Mouse (Mus musculus): ENCODE measurements around the gene Nup107.
"Not testable (repeated sequence)": the region's sequence is repeated elsewhere in the genome, so short reads cannot be mapped to it uniquely, and the experiment has no call there.

Gene Nup107

DNA sequence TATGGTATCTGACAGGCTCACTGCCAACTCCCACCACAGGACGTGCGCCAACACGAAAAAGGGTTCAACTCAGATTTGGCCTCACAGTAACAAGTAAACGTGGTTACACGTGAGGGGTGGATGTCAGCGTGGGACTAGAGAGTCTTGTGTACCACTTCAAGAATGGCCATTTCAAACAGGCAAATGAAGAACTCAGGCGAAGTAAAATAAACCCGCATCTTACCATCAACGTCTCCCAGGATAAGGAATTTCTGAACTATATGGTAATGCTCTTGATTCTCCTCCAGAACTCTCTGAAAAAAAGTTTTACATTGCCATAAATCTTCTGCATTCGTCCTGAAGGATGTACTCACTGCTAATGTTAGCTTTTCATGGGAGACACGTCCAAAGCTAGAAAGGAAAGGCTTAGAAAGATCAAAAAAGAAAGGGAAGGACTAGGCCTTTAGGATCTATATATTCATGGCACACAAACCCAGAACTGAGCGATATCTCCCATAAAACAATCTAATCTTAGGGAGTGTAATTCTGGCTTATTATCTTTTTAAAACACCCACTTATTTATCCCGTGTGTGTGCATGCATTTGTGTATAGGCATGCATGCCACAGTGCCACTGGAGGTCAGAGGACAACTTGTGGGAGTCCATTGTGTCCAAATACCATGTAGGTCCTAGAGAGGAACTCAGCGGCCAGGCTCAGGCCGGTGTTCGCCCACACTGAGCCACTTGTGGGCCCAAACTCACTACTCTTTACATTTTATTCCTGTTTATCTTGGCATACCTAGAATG lies 26.2 kb downstream of the Nup107 start:
- in situ Hi-C loops (cut with MboI, MseI): loop anchor here (5.0 kb wide), 1 partner anchor 74 kb away; no protein-coding TSS in a partner anchor

DNA sequence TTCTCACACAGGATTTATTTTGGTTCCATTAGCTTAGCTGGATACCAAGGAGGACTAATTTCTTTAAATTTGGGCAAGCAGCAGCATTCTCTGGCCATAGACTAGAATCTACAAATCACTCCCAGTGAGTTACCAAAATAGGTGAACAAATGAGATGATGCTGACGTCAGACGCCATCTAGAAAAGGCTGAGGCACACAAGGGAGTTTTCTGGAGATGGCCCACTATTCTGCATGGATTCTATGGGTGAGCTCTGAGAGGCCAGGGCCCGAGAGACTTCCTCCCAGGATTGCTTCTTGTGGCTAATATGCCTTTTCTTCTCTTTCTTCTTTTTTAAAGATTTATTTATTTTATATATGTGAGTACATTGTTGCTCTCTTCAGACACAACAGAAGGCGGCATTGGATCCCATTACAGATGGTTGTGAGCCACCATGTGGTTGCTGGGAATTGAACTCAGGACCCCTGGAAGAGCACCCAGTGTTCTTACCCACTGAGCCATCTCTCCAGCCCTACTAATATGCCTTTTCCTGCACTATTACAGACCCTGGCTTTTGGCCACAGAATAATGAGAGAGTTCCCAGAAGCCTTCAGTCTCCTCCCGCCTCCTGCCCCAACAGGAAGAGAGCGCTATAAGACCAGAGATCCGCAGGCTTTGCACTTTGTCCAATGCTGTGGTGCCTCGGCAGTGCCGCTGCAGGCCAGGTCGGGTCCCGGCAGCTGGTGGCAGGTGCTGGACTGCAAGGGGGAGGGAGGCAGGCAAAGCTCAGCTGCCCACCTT lies 27.2 kb downstream of the Nup107 start:
- in situ Hi-C loops (cut with MboI, MseI): loop anchor here (5.0 kb wide), 1 partner anchor 73 kb away; no protein-coding TSS in a partner anchor

DNA sequence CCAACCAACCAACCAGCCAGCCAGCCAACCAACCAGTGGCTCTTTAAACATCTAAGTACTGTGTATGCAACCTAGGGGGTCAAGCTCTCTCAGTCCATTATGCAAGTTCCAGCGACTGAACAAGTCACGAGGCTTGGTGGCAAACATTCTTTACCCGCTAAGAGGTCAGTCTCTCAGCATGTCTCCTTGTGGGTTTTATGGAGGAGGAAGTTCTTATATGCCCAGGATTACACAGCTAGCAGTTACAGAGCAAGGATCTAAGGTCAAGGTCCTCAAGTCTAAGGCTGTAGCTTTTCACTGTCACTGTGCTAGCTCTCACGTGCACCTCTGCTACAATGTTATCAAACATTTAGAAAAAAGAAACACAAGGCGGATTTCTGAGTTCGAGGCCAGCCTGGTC lies 27.9 kb downstream of the Nup107 start:
- in situ Hi-C loops (cut with MboI, MseI): no loop called here

DNA sequence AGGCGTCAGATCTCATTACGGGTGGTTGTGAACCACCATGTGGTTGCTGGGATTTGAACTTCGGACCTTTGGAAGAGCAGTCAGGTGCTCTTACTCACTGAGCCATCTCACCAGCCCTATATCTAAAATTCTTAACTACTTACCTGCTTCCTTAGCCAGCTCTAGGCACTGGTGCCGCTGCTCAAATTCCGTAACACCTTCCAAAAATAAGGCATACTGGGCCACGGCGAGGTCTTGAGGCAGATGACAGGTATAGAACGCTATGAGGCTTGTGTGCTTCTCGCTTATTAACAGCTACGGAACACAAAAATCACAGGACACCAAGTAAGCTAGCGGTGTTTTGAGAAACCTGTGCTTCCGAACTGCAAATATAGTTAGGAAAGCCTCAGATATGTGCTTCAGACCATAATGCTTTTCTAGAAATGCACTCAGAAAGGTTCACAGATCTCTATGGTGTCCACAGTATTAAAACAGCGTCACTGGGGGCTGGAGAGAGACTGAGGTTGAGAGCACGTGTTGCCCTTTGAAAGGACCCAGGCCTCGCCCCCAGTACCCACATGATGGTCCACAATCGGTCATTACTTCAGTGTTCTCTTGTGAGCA lies 28.8 kb downstream of the Nup107 start:
- in situ Hi-C loops (cut with MboI, MseI): no loop called here

DNA sequence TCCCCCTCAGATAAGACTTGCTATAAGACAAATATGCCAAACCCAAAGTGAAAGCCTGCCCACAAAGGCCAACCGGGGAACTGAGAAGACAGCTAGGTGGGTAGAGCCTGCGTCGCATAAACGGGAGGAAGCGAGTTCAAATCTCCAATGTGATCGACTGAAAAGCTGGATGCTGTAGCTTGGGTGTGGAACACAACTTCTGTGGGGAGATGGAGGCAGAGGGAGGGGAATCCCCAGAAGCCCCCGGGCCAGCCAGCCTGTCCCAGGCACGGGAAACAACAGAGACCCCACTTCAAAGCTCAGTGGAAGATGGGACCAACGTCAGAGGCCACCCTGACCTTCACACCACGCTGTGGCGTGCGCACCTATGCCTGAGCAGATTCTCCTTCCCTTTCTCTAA lies 29.5 kb downstream of the Nup107 start:
- in situ Hi-C loops (cut with MboI, MseI): no loop called here

DNA sequence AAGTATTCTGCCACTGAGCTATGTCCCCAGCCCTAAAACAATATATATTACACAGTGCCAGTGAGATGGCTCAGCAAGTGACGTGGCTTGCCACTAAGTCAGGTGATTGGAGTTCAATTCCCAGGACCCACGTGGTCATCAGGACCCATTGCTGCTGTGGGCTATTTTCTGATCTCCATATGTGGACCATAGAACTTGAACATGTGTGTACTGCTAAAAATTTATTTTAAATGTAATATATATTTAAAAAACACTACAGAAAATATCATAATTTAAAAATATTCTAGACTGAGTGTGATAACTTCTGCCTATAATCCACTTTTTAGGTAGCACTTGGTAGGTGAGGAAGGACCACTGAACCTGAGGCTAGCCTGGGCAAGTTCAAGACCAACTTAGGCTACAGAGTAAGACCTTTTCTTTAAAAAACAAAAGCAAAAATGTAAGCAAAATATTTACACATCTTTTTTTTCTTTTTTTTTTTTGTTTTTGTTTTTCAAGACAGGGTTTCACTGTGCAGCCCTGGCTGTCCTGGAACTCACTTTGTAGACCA lies 30.1 kb downstream of the Nup107 start:
- in situ Hi-C loops (cut with MboI, MseI): no loop called here

DNA sequence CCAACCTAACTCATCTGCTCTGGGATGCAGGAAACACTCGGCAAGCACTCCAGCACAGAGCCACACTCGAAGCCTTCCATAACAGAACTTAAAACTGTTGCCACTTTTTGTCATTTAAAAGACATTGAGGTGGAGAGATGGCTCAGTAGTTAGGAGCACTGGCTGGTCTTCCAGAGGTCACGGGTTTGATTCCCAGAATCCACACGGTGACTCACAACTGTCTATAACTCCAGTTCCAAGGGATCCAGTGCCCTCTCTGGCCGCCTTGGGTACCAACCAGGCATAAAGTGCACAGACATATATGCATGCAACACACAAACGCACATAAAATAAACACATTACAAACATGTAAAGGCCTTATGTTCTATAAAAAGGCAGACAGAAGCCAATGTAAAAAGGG lies 31.0 kb downstream of the Nup107 start:
- in situ Hi-C loops (cut with MboI, MseI): no loop called here

DNA sequence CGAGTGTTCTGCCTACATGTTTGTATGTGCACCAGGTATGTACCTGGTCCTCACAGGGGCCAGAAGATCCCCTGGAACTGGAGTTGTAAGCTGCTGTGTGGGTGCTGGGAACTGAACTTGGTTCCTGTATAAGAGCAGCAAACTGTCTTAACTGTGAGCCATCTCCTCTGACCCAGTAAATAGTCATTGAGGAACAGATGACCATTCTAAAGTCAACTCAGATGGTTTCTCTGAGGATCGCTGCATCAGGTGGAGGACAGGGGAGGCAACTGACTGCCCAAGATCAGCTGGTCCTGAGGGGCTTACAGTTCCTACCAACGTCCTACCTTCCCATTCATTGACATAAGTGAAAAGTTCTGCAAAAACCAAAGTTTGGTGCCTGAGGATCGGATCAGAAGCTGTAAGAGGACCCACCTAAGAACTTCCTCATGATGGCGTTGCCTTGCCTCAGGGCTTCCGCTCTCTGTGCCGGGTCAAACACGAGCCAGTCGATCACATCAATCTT lies 31.6 kb downstream of the Nup107 start:
- in situ Hi-C loops (cut with MboI, MseI): no loop called here

DNA sequence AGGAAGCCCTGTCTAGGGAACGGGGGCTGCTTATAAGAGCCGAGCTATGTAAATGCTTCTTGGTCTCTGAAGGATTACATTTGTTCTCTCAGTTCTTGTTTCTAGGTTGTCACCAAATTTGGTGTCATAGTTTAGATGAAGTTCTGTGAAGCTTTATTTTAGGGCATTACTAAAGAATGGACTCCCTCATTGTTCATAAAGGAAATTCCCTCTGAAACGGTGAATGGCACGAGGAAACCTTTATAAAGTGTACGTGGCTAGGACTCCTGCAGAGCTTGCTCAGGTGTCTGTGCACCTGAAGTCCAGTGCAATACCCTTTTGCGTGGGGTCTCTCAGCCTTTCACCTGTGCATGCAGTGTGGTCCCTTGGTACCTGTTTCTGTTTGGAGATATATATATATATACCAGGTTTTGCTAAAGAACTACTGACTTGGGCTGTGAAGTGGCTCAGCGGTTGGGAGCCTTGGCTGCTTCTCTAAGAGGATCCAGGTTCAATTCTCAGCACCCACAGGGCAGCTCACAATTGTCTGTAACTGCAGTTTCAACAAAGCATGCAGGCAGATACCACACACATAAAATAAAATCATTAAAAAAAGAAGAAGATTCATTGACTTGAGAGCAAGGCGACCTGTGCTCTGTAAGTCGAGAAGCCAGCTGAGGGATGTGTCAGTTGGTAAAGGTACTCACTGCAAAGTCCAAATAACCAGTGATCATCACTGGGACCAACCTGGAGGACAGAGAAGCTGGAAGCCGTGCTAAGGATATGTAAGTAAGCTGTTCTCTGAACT lies 32.5 kb downstream of the Nup107 start:
- in situ Hi-C loops (cut with MboI, MseI): no loop called here

DNA sequence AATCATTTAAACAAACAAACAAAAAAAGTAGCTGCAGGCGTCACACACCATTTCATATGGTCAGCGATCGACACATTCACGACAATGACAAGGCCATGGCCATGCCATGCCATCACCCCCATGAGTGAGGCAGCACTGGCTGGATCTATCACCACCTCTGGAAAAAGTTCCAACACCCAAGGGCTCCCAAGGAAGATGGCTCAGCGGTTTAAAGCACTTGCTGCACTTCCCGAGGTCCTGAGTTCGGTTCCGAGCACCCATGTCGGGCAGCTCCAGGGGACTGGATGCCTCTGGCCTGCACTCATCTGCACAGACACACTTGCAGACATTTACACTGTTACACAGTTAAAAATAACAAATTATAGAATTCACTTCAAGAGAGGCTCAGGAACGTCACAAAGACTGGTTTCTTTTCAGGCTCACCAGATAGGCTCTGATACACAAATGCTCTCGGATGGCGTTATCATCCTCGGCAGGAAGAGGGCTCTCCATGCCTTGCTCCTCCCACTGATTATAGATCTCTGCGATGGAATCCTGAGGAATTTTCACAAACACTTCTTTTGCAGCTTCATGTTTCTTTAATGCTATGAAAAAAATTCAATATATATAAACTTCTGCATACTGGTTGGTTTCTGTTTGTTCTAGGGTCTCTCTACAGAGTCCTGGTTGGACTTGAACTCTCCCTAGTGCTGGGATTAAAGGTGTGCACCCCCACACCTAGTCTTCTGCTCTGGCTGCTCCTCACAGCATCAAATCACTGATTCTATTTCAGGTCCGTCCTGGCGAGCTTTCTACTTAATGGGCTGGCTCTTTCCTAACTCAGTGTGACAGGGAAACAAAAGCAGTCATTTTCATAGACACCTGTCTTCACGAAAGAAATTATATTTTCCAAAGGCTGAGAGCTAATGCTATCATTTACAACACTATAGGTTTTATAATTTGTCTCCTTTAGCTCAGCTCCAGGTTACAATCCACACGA lies 33.5 kb downstream of the Nup107 start:
- in situ Hi-C loops (cut with MboI, MseI): no loop called here

DNA sequence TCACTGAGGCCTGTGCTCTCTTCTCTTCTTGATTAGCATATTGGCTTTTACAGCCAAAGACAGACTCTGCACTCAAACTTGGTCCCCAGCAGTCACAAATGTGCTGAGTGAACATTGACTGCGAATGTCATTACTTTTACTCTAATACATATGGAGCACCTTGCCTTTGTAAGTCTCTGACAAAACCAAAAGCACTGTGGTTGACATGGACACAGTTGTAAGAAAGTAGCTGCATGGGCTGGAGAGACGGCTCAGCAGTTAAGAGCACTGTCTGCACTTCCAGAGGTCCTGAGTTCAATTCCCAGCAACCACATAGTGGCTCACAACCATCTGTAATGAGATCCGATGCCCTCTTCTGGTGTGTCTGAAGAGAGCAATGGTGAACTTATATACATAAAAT lies 34.2 kb downstream of the Nup107 start:
- in situ Hi-C loops (cut with MboI, MseI): not testable (repeated sequence)

DNA sequence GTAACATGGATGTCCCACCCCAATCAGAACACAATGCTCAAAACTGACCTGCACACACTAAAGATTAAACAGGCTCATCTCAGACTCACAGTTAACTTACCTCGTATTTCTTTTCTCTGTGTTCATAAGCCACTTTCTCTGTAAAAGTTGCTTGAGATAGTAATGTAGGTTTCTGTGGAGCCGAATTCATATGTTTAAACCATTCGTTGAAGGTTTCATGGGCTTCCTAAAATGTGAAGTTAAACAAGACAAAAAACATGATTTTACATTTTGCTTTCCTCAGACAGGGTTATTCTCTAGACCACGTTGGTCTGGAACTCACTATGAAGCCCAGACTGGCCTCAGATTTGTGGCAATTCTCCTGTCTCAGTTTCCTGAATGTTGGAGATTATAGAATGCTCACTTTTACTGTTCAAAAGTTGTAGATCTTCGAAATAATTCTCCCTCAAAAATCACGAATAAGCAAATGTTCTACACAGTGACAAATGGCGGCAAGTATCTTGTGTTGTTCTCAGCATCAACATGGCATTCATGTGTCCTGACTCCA lies 34.6 kb downstream of the Nup107 start:
- in situ Hi-C loops (cut with MboI, MseI): no loop called here

DNA sequence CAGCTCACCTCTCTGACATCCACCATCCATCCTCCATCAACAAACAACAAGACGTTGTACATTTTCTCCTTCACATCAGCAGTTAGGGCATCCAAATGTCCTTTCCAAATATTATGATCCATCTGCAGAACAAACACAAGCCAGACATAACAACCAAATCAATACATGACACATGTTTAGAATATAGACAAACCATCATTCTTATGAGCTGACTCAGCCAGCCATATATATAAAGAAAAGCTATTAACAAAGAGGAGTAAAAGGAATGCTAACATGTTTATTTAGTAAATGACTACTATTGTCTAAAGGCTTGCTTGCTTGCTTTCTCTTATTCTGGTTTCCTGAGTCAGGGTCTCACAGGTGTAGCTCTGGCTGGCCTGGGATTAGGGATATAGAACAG lies 35.2 kb downstream of the Nup107 start:
- in situ Hi-C loops (cut with MboI, MseI): no loop called here

DNA sequence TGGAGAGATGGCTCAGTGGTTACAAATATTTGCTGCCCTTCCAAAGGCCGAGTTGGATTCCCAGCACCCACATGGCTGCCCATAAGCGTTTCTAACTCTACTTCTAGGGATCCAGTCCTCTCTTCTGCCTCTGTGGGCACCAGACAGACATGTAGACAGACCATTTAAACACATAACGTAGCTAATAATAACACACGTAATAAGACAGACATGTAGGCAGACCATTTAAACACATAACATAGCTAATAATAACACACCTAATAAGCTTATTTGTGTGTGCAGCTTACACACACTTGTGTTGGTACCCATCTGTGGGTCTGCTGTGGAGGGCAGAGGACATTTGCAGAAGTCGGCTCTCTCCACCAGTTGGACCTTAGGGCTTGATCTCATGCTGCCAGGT lies 35.7 kb downstream of the Nup107 start:
- in situ Hi-C loops (cut with MboI, MseI): no loop called here

DNA sequence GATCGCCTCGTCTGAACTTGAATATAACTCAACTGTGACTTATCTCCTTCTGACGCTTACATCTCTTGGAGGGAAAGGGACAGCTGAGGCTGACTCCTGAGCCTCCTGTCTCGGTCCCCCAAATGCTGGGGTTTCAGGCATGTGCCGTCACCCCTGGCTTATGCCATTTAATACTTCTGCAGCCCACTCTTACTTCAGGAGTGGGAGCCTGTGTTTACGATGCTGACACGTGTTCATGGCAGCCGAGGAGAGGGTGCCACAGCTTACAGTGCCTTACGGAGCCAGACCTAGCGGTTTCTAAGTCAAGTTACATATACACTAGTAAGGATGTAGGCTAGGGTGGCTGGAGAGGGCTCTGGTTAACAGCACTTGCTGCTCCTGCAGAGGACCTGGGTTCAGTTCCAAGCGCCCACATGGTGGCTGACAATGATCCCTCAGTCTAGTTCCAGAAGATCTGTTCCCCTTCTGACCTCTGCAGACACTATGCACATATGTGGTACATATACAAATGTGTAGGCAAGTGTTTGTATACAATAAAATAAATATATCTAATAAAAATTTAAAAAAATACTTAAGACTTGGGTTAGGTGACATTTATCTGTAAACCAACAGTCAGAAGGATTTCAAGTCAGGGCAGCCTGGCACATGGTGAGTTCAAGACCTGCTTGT lies 36.6 kb downstream of the Nup107 start:
- in situ Hi-C loops (cut with MboI, MseI): no loop called here

DNA sequence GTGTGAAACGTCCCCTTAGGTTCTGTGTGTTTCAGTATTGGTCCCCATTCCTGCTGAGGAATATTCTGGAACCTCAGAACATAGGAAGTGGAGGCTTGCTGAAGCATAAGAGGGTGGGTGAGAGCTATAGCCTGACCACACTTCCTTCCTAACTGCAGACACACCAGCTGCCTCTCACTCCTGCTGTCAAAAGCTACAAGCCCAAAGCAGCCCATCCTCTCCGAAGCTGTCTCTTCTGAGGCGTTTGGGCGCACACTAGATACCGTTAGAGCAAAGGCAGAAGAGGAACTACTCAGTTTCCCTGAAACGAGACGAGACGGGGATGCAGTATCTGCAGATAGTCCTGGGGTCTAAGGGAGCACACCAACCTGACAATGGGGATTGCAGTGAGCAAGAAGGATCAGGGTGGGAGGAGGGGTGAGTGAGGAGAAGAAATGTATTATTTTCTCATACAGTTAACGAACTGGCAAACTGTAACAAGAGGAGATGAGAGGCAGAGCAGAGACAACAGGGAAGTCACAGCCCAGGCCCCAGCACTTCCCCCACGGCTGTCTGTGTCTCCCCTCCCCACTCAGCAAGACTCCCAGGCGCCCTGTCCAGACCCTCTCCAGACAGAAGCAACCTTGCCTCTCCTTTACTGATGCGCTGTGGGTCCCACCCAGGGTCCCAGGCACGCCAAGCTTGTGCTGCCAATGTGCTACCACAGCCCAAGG lies 37.3 kb downstream of the Nup107 start:
- in situ Hi-C loops (cut with MboI, MseI): no loop called here

DNA sequence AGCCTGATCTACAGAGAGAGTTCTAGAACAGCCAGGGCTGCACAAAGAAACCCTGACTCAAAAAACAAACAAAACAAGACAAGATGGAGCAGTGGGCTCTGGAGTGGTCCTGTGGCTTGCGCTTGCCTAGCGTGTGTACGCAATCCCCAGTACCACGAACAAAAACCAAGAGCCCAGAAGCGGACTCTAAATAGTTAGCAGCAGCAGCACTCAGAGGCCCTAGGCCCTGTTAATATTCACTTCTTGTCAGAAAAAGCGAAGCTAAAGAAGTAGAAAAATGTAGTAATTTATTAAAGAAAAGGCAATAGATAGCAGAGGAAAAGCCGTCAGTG lies 37.9 kb downstream of the Nup107 start:
- in situ Hi-C loops (cut with MboI, MseI): no loop called here

DNA sequence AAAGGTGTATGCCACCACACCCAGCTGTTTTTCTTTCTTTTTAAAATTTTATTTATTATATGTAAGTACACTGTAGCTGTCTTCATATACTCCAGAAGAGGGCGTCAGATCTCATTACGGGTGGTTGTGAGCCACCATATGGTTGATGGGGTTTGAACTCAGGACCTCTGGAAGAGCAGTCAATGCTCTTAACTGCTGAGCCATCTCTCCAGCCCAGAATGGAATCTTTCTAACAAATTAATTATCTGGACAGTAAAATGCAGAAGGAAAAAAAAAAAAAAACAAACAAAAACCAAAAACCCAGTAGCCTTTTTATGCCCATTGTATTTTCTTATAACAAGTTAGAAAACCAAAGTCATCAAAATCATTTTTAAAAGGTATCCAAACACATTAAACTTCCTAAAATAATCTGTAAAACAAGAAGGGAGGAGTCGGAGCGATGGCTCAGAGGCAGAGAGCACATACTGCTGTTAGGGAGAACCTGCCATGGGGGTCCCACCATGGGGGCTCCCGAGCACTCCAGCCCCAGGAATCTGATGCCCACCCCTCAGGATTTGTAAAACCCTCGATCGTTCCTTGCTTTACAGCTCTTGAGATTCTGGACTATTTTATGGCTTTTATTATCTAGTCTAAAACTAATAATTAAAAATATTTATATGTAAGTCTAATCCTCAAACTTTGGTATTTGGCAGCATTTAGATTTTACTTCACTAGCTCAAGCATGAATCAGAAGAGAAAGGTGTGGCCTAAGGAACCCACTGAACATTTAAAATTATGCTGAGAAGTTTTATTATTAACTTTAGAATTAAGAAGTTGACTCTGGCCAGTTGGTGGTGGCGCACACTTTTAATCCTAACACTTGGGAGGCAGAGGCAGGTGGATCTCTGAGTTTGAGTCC lies 38.5 kb downstream of the Nup107 start:
- in situ Hi-C loops (cut with MboI, MseI): no loop called here

Measured in T-helper 2 cell (primary cell).